Mouse (Mus musculus) frontal cortex, postnatal 25 days (tissue): Measurements from ENCODE around the gene Dctn1.

Experiments used
- DNase-seq, 2 experiments: peaks; one replicate each; pipeline ENCODE4 v3.0.0; 2022; ENCODE audit warnings: low spot score in 2 of 2

Gene Dctn1

GRCm38 (mm10) chr6:83231486-83231885 lies 65.8 kb downstream of the Dctn1 start:
- DNase-seq, result no peak

GRCm38 (mm10) chr6:83233306-83233705 lies 67.6 kb downstream of the Dctn1 start:
- DNase-seq, result no peak

- no peak for DNase-seq
Observed at GRCm38 (mm10) chr6:83234280-83234741, 68.6 kb downstream of the Dctn1 start.

GRCm38 (mm10) chr6:83237123-83237522 lies 71.4 kb downstream of the Dctn1 start:
- no peak for DNase-seq

- no peak for DNase-seq
Observed at GRCm38 (mm10) chr6:83244422-83245061, 78.8 kb downstream of the Dctn1 start.

GRCm38 (mm10) chr6:83245134-83245533 lies 79.4 kb downstream of the Dctn1 start:
- DNase-seq, result no peak

GRCm38 (mm10) chr6:83245997-83246396 lies 80.3 kb downstream of the Dctn1 start:
- no peak for DNase-seq

- DNase-seq, result no peak
Observed at GRCm38 (mm10) chr6:83246750-83247149, 81.0 kb downstream of the Dctn1 start.

GRCm38 (mm10) chr6:83247153-83247552 lies 81.4 kb downstream of the Dctn1 start:
- DNase-seq, result no peak
